22 mouse cellular contexts compared by ENCODE assay signal in genomic region chr8:91855881-91856280, GRCm38 (mm10). TPM values are rescaled to one million over a fixed set of nuclear protein-coding genes. Genes with fewer than 3 reads are reported as not detected.
DNase-seq lines count a peak whose midpoint lies in the region; ATAC-seq and TF ChIP-seq lines count a peak whose summit lies in the region.
"Had no signal": no experiment of that assay in that cellular context is flagged by ENCODE, and none has a peak within 500 bp of the region (broad histone marks: within the 10 kb centered on the region; RNA-seq: fewer than 3 reads in every experiment).

No protein-coding gene starts in this region.

- H3K4me2 ChIP-seq in forebrain, embryonic 13.5 days: no peak overlapping the region
- H3K4me2 ChIP-seq in kidney, embryonic 14.5 days (replicated peaks; ENCODE audit: low read depth, low read length): no peak overlapping the region
- no peak overlapping the region for H3K4me2 ChIP-seq in midbrain, embryonic 14.5 days (ENCODE audit: low read length)
- H3K4me2 ChIP-seq: embryonic facial prominence, embryonic 15.5 days; forebrain, embryonic 12.5 days; heart, embryonic 13.5 days; hindbrain, embryonic 12.5 days had no signal

- H3K36me3 ChIP-seq in forebrain, embryonic 10.5 days (replicated peaks): no peaks in the 10 kb centered on the region
- H3K36me3 ChIP-seq in forebrain, embryonic 13.5 days (ENCODE audit: poor library complexity, severe bottlenecking): no peaks in the 10 kb centered on the region
- H3K36me3 ChIP-seq in kidney, embryonic 14.5 days (ENCODE audit: control insufficient read depth, insufficient read depth, low read length): no peaks in the 10 kb centered on the region
- no peaks in the 10 kb centered on the region for H3K36me3 ChIP-seq in midbrain, embryonic 14.5 days (ENCODE audit: control insufficient read depth, insufficient read depth, low read length)
- H3K36me3 ChIP-seq: embryonic facial prominence, embryonic 15.5 days; forebrain, embryonic 12.5 days; heart, embryonic 13.5 days; hindbrain, embryonic 12.5 days had no signal

- H3K9me3 ChIP-seq in forebrain, embryonic 10.5 days: no peaks in the 10 kb centered on the region
- H3K9me3 ChIP-seq in forebrain, embryonic 13.5 days (replicated peaks): no peaks in the 10 kb centered on the region
- no peaks in the 10 kb centered on the region for H3K9me3 ChIP-seq in kidney, embryonic 14.5 days (ENCODE audit: control insufficient read depth, low read length)
- no peaks in the 10 kb centered on the region for H3K9me3 ChIP-seq in midbrain, embryonic 14.5 days (ENCODE audit: control insufficient read depth, low read length)
- H3K9me3 ChIP-seq: embryonic facial prominence, embryonic 15.5 days; forebrain, embryonic 12.5 days; heart, embryonic 13.5 days; hindbrain, embryonic 12.5 days had no signal

- 12% methylated on average over 14 of the region's 14 CpGs for WGBS in forebrain, embryonic 10.5 days
- 4% methylated on average over 14 of the region's 14 CpGs for WGBS in forebrain, embryonic 13.5 days
- WGBS in kidney, embryonic 14.5 days: 74% methylated on average over 14 of the region's 14 CpGs
- WGBS in midbrain, embryonic 14.5 days: 8% methylated on average over 14 of the region's 14 CpGs

- no peak for TF ChIP-seq CTCF in brain, embryonic 14.5 days (IDR thresholded peaks at IDR 0.05; ENCODE audit: borderline replicate concordance, extremely low read depth, insufficient read depth, insufficient read length)

- H3K27ac ChIP-seq in forebrain, embryonic 10.5 days: no peak overlapping the region
- no peak overlapping the region for H3K27ac ChIP-seq in forebrain, embryonic 13.5 days
- no peak overlapping the region for H3K27ac ChIP-seq in kidney, embryonic 14.5 days (ENCODE audit: low read depth, low read length)
- no peak overlapping the region for H3K27ac ChIP-seq in midbrain, embryonic 14.5 days (replicated peaks; ENCODE audit: low read depth, low read length)
- H3K27ac ChIP-seq: embryonic facial prominence, embryonic 15.5 days; forebrain, embryonic 12.5 days; gastrocnemius, adult 2 months; heart, embryonic 13.5 days; hindbrain, embryonic 12.5 days; hindbrain, postnatal 0 days had no signal

- no peak for ATAC-seq in forebrain, embryonic 13.5 days
- no peak for ATAC-seq in kidney, embryonic 14.5 days (ENCODE audit: low FRiP score, low TSS enrichment)
- no peak for ATAC-seq in midbrain, embryonic 14.5 days (ENCODE audit: low FRiP score, low TSS enrichment)
- ATAC-seq: hindbrain, postnatal 0 days had no signal

- TF ChIP-seq POLR2A in brain, embryonic 14.5 days (IDR thresholded peaks at IDR 0.05; ENCODE audit: borderline replicate concordance, extremely low read depth, insufficient read depth, insufficient read length, poor library complexity, severe bottlenecking): no peak

- no peak overlapping the region for H3K9ac ChIP-seq in forebrain, embryonic 13.5 days
- H3K9ac ChIP-seq in kidney, embryonic 14.5 days (ENCODE audit: low read depth, low read length): no peak overlapping the region
- no peak overlapping the region for H3K9ac ChIP-seq in midbrain, embryonic 14.5 days (replicated peaks; ENCODE audit: low read length)
- H3K9ac ChIP-seq: embryonic facial prominence, embryonic 15.5 days; forebrain, embryonic 12.5 days; heart, embryonic 13.5 days; hindbrain, embryonic 12.5 days had no signal

- H3K4me3 ChIP-seq in forebrain, embryonic 10.5 days: no peak overlapping the region
- H3K4me3 ChIP-seq in forebrain, embryonic 13.5 days: no peak overlapping the region
- no peak overlapping the region for H3K4me3 ChIP-seq in kidney, embryonic 14.5 days (ENCODE audit: low read length)
- H3K4me3 ChIP-seq in midbrain, embryonic 14.5 days (replicated peaks; ENCODE audit: low read depth, low read length): no peak overlapping the region
- H3K4me3 ChIP-seq: embryonic facial prominence, embryonic 15.5 days; erythroblast, embryonic 14.5 days; forebrain, embryonic 12.5 days; gastrocnemius, adult 2 months; heart, embryonic 13.5 days; hindbrain, embryonic 12.5 days had no signal

- DNase-seq in forebrain, embryonic 10.5 days (ENCODE audit: extremely low spot score, low spot score): peak; percentile 28
- peak; percentile 44 for DNase-seq in kidney, adult 9 months
- DNase-seq in brain, embryonic 14.5 days (ENCODE audit: low read depth): peak; percentile 45
- peak; percentile 41 for DNase-seq in midbrain, embryonic 14.5 days
- no peak for DNase-seq in left cerebral cortex, adult 18-20 months (ENCODE audit: low spot score in 2 of 2)
- DNase-seq: adrenal gland, postnatal 14 days; cerebellum, adult 18-20 months; cerebellum, adult 9-11 months; cerebellum, postnatal 36 days; gastrocnemius, adult 2 months; gastrocnemius, postnatal 25 days; heart, adult 11 months; heart, postnatal 36 days had no signal

- H3K4me1 ChIP-seq in forebrain, embryonic 10.5 days: peaks cover 26% of the 10 kb centered on the region
- no peaks in the 10 kb centered on the region for H3K4me1 ChIP-seq in forebrain, embryonic 13.5 days
- H3K4me1 ChIP-seq in kidney, embryonic 14.5 days (ENCODE audit: control insufficient read depth, insufficient read depth, low read length): no peaks in the 10 kb centered on the region
- H3K4me1 ChIP-seq in midbrain, embryonic 14.5 days (ENCODE audit: control insufficient read depth, insufficient read depth, low read length): 0 out of 2 replicates have a peak, but pooled peaks cover 3% of the 10 kb centered on the region
- H3K4me1 ChIP-seq: embryonic facial prominence, embryonic 15.5 days had no signal

- peaks cover 100% of the 10 kb centered on the region for H3K27me3 ChIP-seq in forebrain, embryonic 10.5 days (ENCODE audit: poor library complexity, severe bottlenecking)
- peaks cover 82% of the 10 kb centered on the region for H3K27me3 ChIP-seq in forebrain, embryonic 13.5 days
- peaks cover 4% of the 10 kb centered on the region; the same call in 1 of the 2 replicates for H3K27me3 ChIP-seq in kidney, embryonic 14.5 days (ENCODE audit: control insufficient read depth, insufficient read depth, low read length)
- no peaks in the 10 kb centered on the region; the same call in 1 of the 2 replicates for H3K27me3 ChIP-seq in midbrain, embryonic 14.5 days (ENCODE audit: control insufficient read depth, insufficient read depth, low read length)
- H3K27me3 ChIP-seq: embryonic facial prominence, embryonic 15.5 days had no signal

RNA-seq across cellular contexts. Expression of gene Irx3, which starts 54.0 kb away (rescaled TPM):
- 11.8 and 12.2 TPM in 2 replicates for polyA plus RNA-seq in forebrain, embryonic 10.5 days (2016; fragmentation: Nextera tagmentation; extraction: Ambion mirVana)
- polyA plus RNA-seq in forebrain, embryonic 13.5 days (2015; fragmentation: Nextera tagmentation; extraction: Ambion mirVana): 2.7 and 3.8 TPM in 2 replicates
- 11.8 and 13.7 TPM in 2 replicates for polyA plus RNA-seq in kidney, embryonic 14.5 days (2014; fragmentation: Nextera tagmentation; extraction: Ambion mirVana)
- 17.4 and 33.7 TPM in 2 replicates for polyA plus RNA-seq in brain, embryonic 14.5 days (2012; rRNA removed)
- 23.5 and 26.1 TPM in 2 replicates for polyA plus RNA-seq in midbrain, embryonic 14.5 days (2014; fragmentation: Nextera tagmentation; extraction: Ambion mirVana)
- total RNA-seq in left cerebral cortex, adult 18-20 months (2021): under 1 TPM; 0.59 to 0.72 TPM
- total RNA-seq: MEL had no signal
- polyA plus RNA-seq: erythroblast, embryonic 14.5 days had no signal

Comparison
In these comparisons a context has a peak if more than half of its experiments do, and no peak if none do; other contexts are left out.
1. DNase-seq: peak in forebrain, embryonic 10.5 days (single experiment), kidney, adult 9 months (single experiment), brain, embryonic 14.5 days (single experiment) and midbrain, embryonic 14.5 days (single experiment); none in left cerebral cortex, adult 18-20 months (0 of 2).